Mouse (Mus musculus): ENCODE data around the gene Foxf1.

DNA sequence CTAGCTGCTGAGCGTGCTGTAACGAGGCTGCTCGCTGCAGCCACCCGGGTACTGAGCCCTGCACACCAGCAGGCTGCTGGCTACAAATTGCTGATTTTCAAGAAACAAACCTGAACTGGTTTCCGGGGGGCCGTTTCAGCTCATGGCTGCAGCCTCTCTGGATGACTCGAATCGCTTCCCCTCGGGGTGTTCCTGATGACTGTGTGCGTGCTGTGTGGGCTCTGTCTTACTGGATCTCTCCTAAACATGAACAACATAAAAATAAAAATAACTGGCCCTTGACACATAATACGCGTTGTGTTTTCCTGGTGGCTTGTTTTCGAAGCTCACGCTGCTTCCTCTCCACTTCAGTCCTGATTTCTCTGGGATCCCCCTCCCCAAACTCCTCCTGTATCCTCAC, 5.5 kb upstream of the Foxf1 start:
- TF ChIP-seq E2F4 (IDR thresholded peaks at IDR 0.05; ENCODE audit: insufficient read depth) (no peak), MAX (IDR thresholded peaks at IDR 0.05; ENCODE audit: low read depth) (no peak), POLR2A (IDR thresholded peaks at IDR 0.05; ENCODE audit: insufficient read length, low read depth) (no peak), TCF12 (IDR thresholded peaks at IDR 0.05; ENCODE audit: insufficient read depth, poor library complexity, severe bottlenecking) (no peak), MYOG (IDR thresholded peaks at IDR 0.05; ENCODE audit: control insufficient read depth in 1 of 3, insufficient read depth in 1 of 3, insufficient read length in 2 of 3, low read depth in 2 of 3) (no peak), TCF3 (IDR thresholded peaks at IDR 0.05; ENCODE audit: insufficient read length, low read depth) (no peak), REST (IDR thresholded peaks at IDR 0.05; ENCODE audit: insufficient read depth, insufficient read length) (no peak), USF1 (IDR thresholded peaks at IDR 0.05; ENCODE audit: low read depth) (no peak), POLR2AphosphoS2 (IDR thresholded peaks at IDR 0.05; ENCODE audit: insufficient read length, low read depth) (no peak), CEBPB (IDR thresholded peaks at IDR 0.05; ENCODE audit: insufficient read depth, poor library complexity, severe bottlenecking) (no peak), MYOD1 (IDR thresholded peaks at IDR 0.05; ENCODE audit: control insufficient read depth in 1 of 3, insufficient read length in 2 of 3, low read depth in 2 of 3) (no peak), SRF (IDR thresholded peaks at IDR 0.05; ENCODE audit: control insufficient read depth, insufficient read length, low read depth) (no peak)
